Mouse (Mus musculus): Measurements from ENCODE around the gene Olfr799. TPM values are rescaled to one million over a fixed set of nuclear protein-coding genes. Genes with fewer than 3 reads are reported as not detected.

Gene Olfr799
- polyA plus RNA-seq, 1 experiment from 2014 or later, result not detected

Other genes with a start within 250 kb of the Olfr799 start
- not detected in 2 replicates for gene Olfr785, start 232.1 kb upstream of the Olfr799 start, polyA plus RNA-seq (2015; fragmentation: Nextera tagmentation; extraction: Ambion mirVana)
- not detected in 2 replicates for gene Olfr786, start 210.2 kb upstream of the Olfr799 start, polyA plus RNA-seq (2015; fragmentation: Nextera tagmentation; extraction: Ambion mirVana)
- not detected in 2 replicates for gene Olfr787, start 175.6 kb upstream of the Olfr799 start, polyA plus RNA-seq (2015; fragmentation: Nextera tagmentation; extraction: Ambion mirVana)
- gene Olfr788, start 166.5 kb upstream of the Olfr799 start, polyA plus RNA-seq (2015; fragmentation: Nextera tagmentation; extraction: Ambion mirVana), result not detected in 2 replicates
- gene Olfr789, start 152.7 kb upstream of the Olfr799 start, polyA plus RNA-seq (2015; fragmentation: Nextera tagmentation; extraction: Ambion mirVana), result not detected in 2 replicates
- gene Olfr790, start 139.0 kb upstream of the Olfr799 start, polyA plus RNA-seq (2015; fragmentation: Nextera tagmentation; extraction: Ambion mirVana), result not detected in 2 replicates
- not detected in 2 replicates for gene Olfr791, start 115.7 kb upstream of the Olfr799 start, polyA plus RNA-seq (2015; fragmentation: Nextera tagmentation; extraction: Ambion mirVana)
- gene Olfr792, start 98.3 kb upstream of the Olfr799 start, polyA plus RNA-seq (2015; fragmentation: Nextera tagmentation; extraction: Ambion mirVana), result not detected in 2 replicates
- gene Olfr794, start 69.8 kb upstream of the Olfr799 start, polyA plus RNA-seq (2015; fragmentation: Nextera tagmentation; extraction: Ambion mirVana), result not detected in 2 replicates
- not detected in 2 replicates for gene Olfr796, start 24.9 kb upstream of the Olfr799 start, polyA plus RNA-seq (2015; fragmentation: Nextera tagmentation; extraction: Ambion mirVana)
- gene Olfr798, start 9.6 kb upstream of the Olfr799 start, polyA plus RNA-seq (2015; fragmentation: Nextera tagmentation; extraction: Ambion mirVana), result not detected in 2 replicates
- gene Olfr800, start 20.2 kb downstream of the Olfr799 start, polyA plus RNA-seq (2015; fragmentation: Nextera tagmentation; extraction: Ambion mirVana), result not detected in 2 replicates
- gene Olfr801, start 36.4 kb downstream of the Olfr799 start, polyA plus RNA-seq (2015; fragmentation: Nextera tagmentation; extraction: Ambion mirVana), result not detected in 2 replicates
- not detected in 2 replicates for gene Olfr802, start 50.7 kb downstream of the Olfr799 start, polyA plus RNA-seq (2015; fragmentation: Nextera tagmentation; extraction: Ambion mirVana)
- not detected in 2 replicates for gene Olfr803, start 56.8 kb downstream of the Olfr799 start, polyA plus RNA-seq (2015; fragmentation: Nextera tagmentation; extraction: Ambion mirVana)
- gene Olfr804, start 65.7 kb downstream of the Olfr799 start, polyA plus RNA-seq (2015; fragmentation: Nextera tagmentation; extraction: Ambion mirVana), result not detected in 2 replicates
- gene Olfr805, start 91.9 kb downstream of the Olfr799 start, polyA plus RNA-seq (2015; fragmentation: Nextera tagmentation; extraction: Ambion mirVana), result not detected in 2 replicates
- gene Olfr806, start 104.4 kb downstream of the Olfr799 start, polyA plus RNA-seq (2015; fragmentation: Nextera tagmentation; extraction: Ambion mirVana), result not detected in 2 replicates
- not detected in 2 replicates for gene Olfr807, start 120.3 kb downstream of the Olfr799 start, polyA plus RNA-seq (2015; fragmentation: Nextera tagmentation; extraction: Ambion mirVana)
- not detected in 2 replicates for gene Olfr808, start 128.0 kb downstream of the Olfr799 start, polyA plus RNA-seq (2015; fragmentation: Nextera tagmentation; extraction: Ambion mirVana)
- gene Olfr809, start 137.2 kb downstream of the Olfr799 start, polyA plus RNA-seq (2015; fragmentation: Nextera tagmentation; extraction: Ambion mirVana), result not detected in 2 replicates
- not detected in 2 replicates for gene Olfr810, start 157.4 kb downstream of the Olfr799 start, polyA plus RNA-seq (2015; fragmentation: Nextera tagmentation; extraction: Ambion mirVana)
- not detected in 2 replicates for gene Olfr811, start 166.9 kb downstream of the Olfr799 start, polyA plus RNA-seq (2015; fragmentation: Nextera tagmentation; extraction: Ambion mirVana)
- not detected in 2 replicates for gene Olfr812, start 208.6 kb downstream of the Olfr799 start, polyA plus RNA-seq (2015; fragmentation: Nextera tagmentation; extraction: Ambion mirVana)
- gene Olfr813, start 217.9 kb downstream of the Olfr799 start, polyA plus RNA-seq (2015; fragmentation: Nextera tagmentation; extraction: Ambion mirVana), result not detected in 2 replicates
- gene Olfr814, start 242.4 kb downstream of the Olfr799 start, polyA plus RNA-seq (2015; fragmentation: Nextera tagmentation; extraction: Ambion mirVana), result not detected in 2 replicates